ENCODE assay signal across 19 mouse cellular contexts in the genomic region with DNA sequence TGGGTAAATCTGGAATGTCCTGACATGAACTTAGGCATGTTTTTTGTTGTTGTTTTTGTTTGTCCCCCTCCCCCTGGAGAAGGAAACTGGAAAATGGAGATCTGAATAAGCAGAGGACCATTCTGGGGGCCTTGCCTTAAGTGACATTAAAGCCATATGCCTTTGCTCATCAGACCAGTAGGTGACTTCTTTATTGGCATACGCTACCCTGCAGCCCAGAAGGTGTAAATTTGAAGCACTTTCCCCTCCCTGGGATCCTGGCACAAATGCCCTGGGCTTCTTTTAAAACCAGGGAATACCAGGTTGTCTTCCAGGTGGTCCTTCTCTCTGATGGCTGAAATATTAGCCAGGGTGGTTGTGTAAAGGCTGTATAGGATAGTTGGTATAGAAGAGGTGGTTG.
A peak's percentile ranks its signal among the peaks of the same experiment; 100 is the strongest.
DNase-seq lines count a peak whose midpoint lies in the region; TF ChIP-seq lines count a peak whose summit lies in the region.
"Had no signal": no experiment of that assay in that cellular context is flagged by ENCODE, and none has a peak within 500 bp of the region (broad histone marks: within the 10 kb centered on the region; RNA-seq: fewer than 3 reads in every experiment).

No protein-coding gene starts in this region.

- TF ChIP-seq CTCF in layer of hippocampus, adult 2 months (conservative IDR thresholded peaks at IDR 0.05): no peak
- no peak for TF ChIP-seq CTCF in small intestine, adult 2 months (IDR thresholded peaks at IDR 0.05; ENCODE audit: extremely low read depth, insufficient read length, insufficient replicate concordance, low read depth, low read length)

- H3K4me3 ChIP-seq in layer of hippocampus, adult 2 months: no peak overlapping the region
- H3K4me3 ChIP-seq in small intestine, adult 2 months (ENCODE audit: low read depth, low read length): no peak overlapping the region
- H3K4me3 ChIP-seq in hindbrain, embryonic 10.5 days: no peak overlapping the region
- H3K4me3 ChIP-seq: embryonic facial prominence, embryonic 12.5 days; heart, embryonic 10.5 days; limb, embryonic 10.5 days; midbrain, embryonic 10.5 days; neural tube, embryonic 15.5 days had no signal

- 94% methylated on average over 1 of the region's 1 CpGs for WGBS in small intestine, adult 2 months
- WGBS in hindbrain, embryonic 10.5 days: 92% methylated on average over 1 of the region's 1 CpGs

- H3K4me1 ChIP-seq in small intestine, adult 2 months (ENCODE audit: control insufficient read depth, insufficient read depth, insufficient read length, low read length): peaks cover 10% of the 10 kb centered on the region
- H3K4me1 ChIP-seq in hindbrain, embryonic 10.5 days (replicated peaks): 0 out of 2 replicates have a peak, but pooled peaks cover 3% of the 10 kb centered on the region
- H3K4me1 ChIP-seq: embryonic facial prominence, embryonic 12.5 days; limb, embryonic 10.5 days had no signal

- 0 out of 2 replicates have a peak, but pooled peaks cover 1% of the 10 kb centered on the region for H3K36me3 ChIP-seq in small intestine, adult 2 months (ENCODE audit: control insufficient read depth, insufficient read depth, low read length)
- no peaks in the 10 kb centered on the region for H3K36me3 ChIP-seq in hindbrain, embryonic 10.5 days
- H3K36me3 ChIP-seq: embryonic facial prominence, embryonic 12.5 days; heart, embryonic 10.5 days; limb, embryonic 10.5 days; midbrain, embryonic 10.5 days; neural tube, embryonic 15.5 days had no signal

- no peaks in the 10 kb centered on the region for H3K27me3 ChIP-seq in small intestine, adult 2 months (ENCODE audit: control insufficient read depth, insufficient read depth, low read length)
- no peaks in the 10 kb centered on the region for H3K27me3 ChIP-seq in hindbrain, embryonic 10.5 days (ENCODE audit: insufficient read depth, poor library complexity, severe bottlenecking)
- H3K27me3 ChIP-seq: embryonic facial prominence, embryonic 12.5 days; neural tube, embryonic 15.5 days had no signal

- DNase-seq in heart, adult 11 months: peak; percentile 87
- no peak for DNase-seq in heart, postnatal 36 days
- DNase-seq in layer of hippocampus, adult 2 months (ENCODE audit: low spot score in 2 of 2): no peak
- DNase-seq in layer of hippocampus, adult 9-10 months (ENCODE audit: low spot score): no peak
- peak; percentile 77 for DNase-seq in cerebellum, adult 9-10 months
- no peak for DNase-seq in left cerebral cortex, adult 9 months (ENCODE audit: low spot score in 2 of 2)
- DNase-seq in hindbrain, embryonic 10.5 days (ENCODE audit: low spot score): no peak
- DNase-seq: adrenal gland, adult 2 months; gastrocnemius, postnatal 36 days; kidney, adult 9 months; liver; right cerebral cortex, adult 18-20 months; spleen, adult 18-20 months had no signal

- peak overlapping the region; percentile 97; the same call in 1 of the 2 replicates for H3K27ac ChIP-seq in layer of hippocampus, adult 2 months
- peak overlapping the region; percentile 90 for H3K27ac ChIP-seq in small intestine, adult 2 months (ENCODE audit: insufficient read depth, low read depth, low read length)
- no peak overlapping the region for H3K27ac ChIP-seq in hindbrain, embryonic 10.5 days
- H3K27ac ChIP-seq: embryonic facial prominence, embryonic 12.5 days; heart, embryonic 10.5 days; limb, embryonic 10.5 days; midbrain, embryonic 10.5 days; neural tube, embryonic 15.5 days had no signal

- H3K9me3 ChIP-seq in hindbrain, embryonic 10.5 days: no peaks in the 10 kb centered on the region
- H3K9me3 ChIP-seq: embryonic facial prominence, embryonic 12.5 days; heart, embryonic 10.5 days; limb, embryonic 10.5 days; midbrain, embryonic 10.5 days; neural tube, embryonic 15.5 days had no signal

- TF ChIP-seq POLR2A in small intestine, adult 2 months (IDR thresholded peaks at IDR 0.05; ENCODE audit: low read depth, low read length): no peak

- intact Hi-C loops in heart, postnatal 36 days (cut with DNase I): no loop called here

Comparison
In these comparisons a context has a peak if more than half of its experiments do, and no peak if none do; other contexts are left out.
1. DNase-seq: peak in heart, adult 11 months (single experiment) and cerebellum, adult 9-10 months (single experiment); none in heart, postnatal 36 days (0 of 2), layer of hippocampus, adult 2 months (0 of 2), layer of hippocampus, adult 9-10 months (single experiment), left cerebral cortex, adult 9 months (0 of 2) and hindbrain, embryonic 10.5 days (single experiment).